Comparison of ENCODE assay signal across 9 mouse cellular contexts in genomic region chr11:49934322-49934721, GRCm38 (mm10). TPM values are rescaled to one million over a fixed set of nuclear protein-coding genes. Genes with fewer than 3 reads are reported as not detected.
DNase-seq lines count a peak whose midpoint lies in the region; ATAC-seq lines count a peak whose summit lies in the region.
"Had no signal": no experiment of that assay in that cellular context is flagged by ENCODE, and none has a peak within 500 bp of the region (broad histone marks: within the 10 kb centered on the region; RNA-seq: fewer than 3 reads in every experiment).

No protein-coding gene starts in this region.

- DNase-seq in heart, adult 18-20 months, result peak; percentile 23 to 36
- no peak for DNase-seq in heart, embryonic 10.5 days (ENCODE audit: low spot score)
- peak; percentile 21 for DNase-seq in testis, postnatal 14 days (ENCODE audit: low spot score)
- DNase-seq in testis, postnatal 10 days (ENCODE audit: low spot score), result no peak
- no peak for DNase-seq in hindbrain, embryonic 14.5 days (ENCODE audit: low spot score)
- no peak for DNase-seq in thymus, adult 18-20 months
- no peak for DNase-seq in thymus, postnatal 36 days
- DNase-seq: kidney, adult 11 months had no signal

- H3K36me3 ChIP-seq in heart, embryonic 10.5 days, result no peaks in the 10 kb centered on the region
- no peaks in the 10 kb centered on the region for H3K36me3 ChIP-seq in hindbrain, embryonic 14.5 days (replicated peaks; ENCODE audit: control insufficient read depth, insufficient read depth)

- no peak overlapping the region for H3K4me2 ChIP-seq in hindbrain, embryonic 14.5 days (replicated peaks)

- H3K9me3 ChIP-seq in heart, embryonic 10.5 days, result no peaks in the 10 kb centered on the region
- no peaks in the 10 kb centered on the region for H3K9me3 ChIP-seq in hindbrain, embryonic 14.5 days (ENCODE audit: control insufficient read depth, low read length)

- H3K4me3 ChIP-seq in heart, embryonic 10.5 days, result no peak overlapping the region
- H3K4me3 ChIP-seq in hindbrain, embryonic 14.5 days (replicated peaks; ENCODE audit: low read length), result no peak overlapping the region

- no peak overlapping the region for H3K27ac ChIP-seq in heart, embryonic 10.5 days
- H3K27ac ChIP-seq in hindbrain, embryonic 14.5 days, result peak overlapping the region; percentile 51; the same call in 1 of the 2 replicates

- WGBS in heart, embryonic 10.5 days, result 66% methylated on average over 10 of the region's 10 CpGs
- 38% methylated on average over 10 of the region's 10 CpGs for WGBS in hindbrain, embryonic 14.5 days

- H3K4me1 ChIP-seq in heart, embryonic 10.5 days, result peaks cover 32% of the 10 kb centered on the region
- peaks cover 14% of the 10 kb centered on the region for H3K4me1 ChIP-seq in hindbrain, embryonic 14.5 days (replicated peaks; ENCODE audit: control insufficient read depth, insufficient read depth, low read length)

- peaks cover 57% of the 10 kb centered on the region for H3K27me3 ChIP-seq in heart, embryonic 10.5 days (ENCODE audit: insufficient read depth, poor library complexity, severe bottlenecking)
- no peaks in the 10 kb centered on the region for H3K27me3 ChIP-seq in hindbrain, embryonic 14.5 days (ENCODE audit: control insufficient read depth, insufficient read depth, low read length)

- no peak for ATAC-seq in hindbrain, embryonic 14.5 days (ENCODE audit: low FRiP score)
- ATAC-seq in monocyte, adult 5-6 weeks (replicated peaks; ENCODE audit: insufficient number of reproducible peaks, low FRiP score, low TSS enrichment, poor library complexity, severe bottlenecking), result no peak

- no peak overlapping the region for H3K9ac ChIP-seq in hindbrain, embryonic 14.5 days

RNA-seq across cellular contexts. Expression of gene Rasgef1c, which starts 32.7 kb away (rescaled TPM):
- under 1 TPM; 0.40 to 0.54 TPM for total RNA-seq in heart, adult 18-20 months (2021)
- 0.17 and 0.20 TPM in 2 replicates for polyA plus RNA-seq in heart, embryonic 10.5 days (2016; fragmentation: Nextera tagmentation; extraction: Ambion mirVana)
- polyA plus RNA-seq in hindbrain, embryonic 14.5 days (2014; fragmentation: Nextera tagmentation; extraction: Ambion mirVana), result 31.7 and 35.3 TPM in 2 replicates
- total RNA-seq in monocyte, adult 5-6 weeks (2017), result 0.29 to 0.96 TPM in 2 of 3 replicates, not detected in the other

Comparison
In these comparisons a context has a peak if more than half of its experiments do, and no peak if none do; other contexts are left out.
1. DNase-seq: peak in heart, adult 18-20 months (2 of 2) and testis, postnatal 14 days (single experiment); none in heart, embryonic 10.5 days (single experiment), testis, postnatal 10 days (single experiment), hindbrain, embryonic 14.5 days (single experiment), thymus, adult 18-20 months (0 of 2) and thymus, postnatal 36 days (0 of 2).